Mouse (Mus musculus) right cerebral cortex, postnatal 10 days (tissue): ENCODE data around the gene Tdpoz5.
"Not testable (repeated sequence)": the region's sequence is repeated elsewhere in the genome, so short reads cannot be mapped to it uniquely, and the experiment has no call there.

Experiments
- DNase-seq, 2 experiments: peaks; one replicate each; pipeline ENCODE4 v3.0.0; 2021; ENCODE audit warnings: low spot score in 2 of 2

Tdpoz5 gene

GRCm38 (mm10) chr3:93961214-93961613 is at the start of gene Tdpoz5:
TSS of gene Tdpoz5 (minus strand) at chr3:93961314.
- not testable (repeated sequence) for DNase-seq

GRCm38 (mm10) chr3:93968938-93969337 is 7.8 kb upstream of the Tdpoz5 start:
- not testable (repeated sequence) for DNase-seq

GRCm38 (mm10) chr3:93943443-93943842 is 17.7 kb downstream of the Tdpoz5 start, which contains the start of gene Gm9117:
TSS of gene Gm9117 (minus strand) at chr3:93943543.
- DNase-seq: not testable (repeated sequence)

- not testable (repeated sequence) for DNase-seq
These were observed 22.7 kb downstream of the Tdpoz5 start for GRCm38 (mm10) chr3:93938386-93938785.
